In the genomic region with DNA sequence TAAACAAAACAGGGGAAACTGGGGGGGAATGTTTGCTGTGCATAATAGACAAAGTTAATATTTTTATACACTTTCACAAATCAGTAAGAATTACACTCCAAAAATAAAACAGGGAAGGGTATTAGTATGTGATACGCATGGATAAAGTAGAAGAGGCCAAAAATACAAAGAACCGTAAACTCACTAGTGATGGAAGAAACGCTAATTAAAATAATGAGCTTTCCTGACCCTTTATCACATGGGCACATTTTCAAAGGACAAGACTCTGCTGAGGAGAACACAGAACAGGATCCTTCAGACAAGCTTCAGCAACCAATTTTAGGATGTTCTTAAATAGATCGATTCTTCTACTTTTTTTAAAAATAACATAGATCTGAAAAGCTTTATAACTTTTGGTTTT, we compare ENCODE assay signal across 12 mouse cellular contexts.
"Had no signal": no experiment of that assay in that cellular context is flagged by ENCODE, and none has a peak within 500 bp of the region (broad histone marks: within the 10 kb centered on the region; RNA-seq: fewer than 3 reads in every experiment).

No protein-coding gene starts in this region.

- DNase-seq: left cerebral cortex, postnatal 4 days; liver; liver, embryonic 13.5 days; liver, postnatal 0 days; lung, adult 18-20 months; lung, adult 2 months; lung, embryonic 14.5 days; lung, postnatal 10 days; lung, postnatal 14 days; lung, postnatal 36 days; lung, postnatal 4 days; midbrain, embryonic 14.5 days had no signal
